Mouse (Mus musculus) T-helper 1 cell (primary cell): ENCODE measurements at regions not wholly inside any gene's neighbourhood (a gene's known extent, or its start where the extent isn't known, plus 50 kb on each side); places are given as distances from the start of the nearest gene placed in this dataset.

ENCODE experiments used
- in situ Hi-C: fragments of 300-600 bp; cut with MboI, MseI; formaldehyde crosslinking; loops from one replicate; pipeline ENCODE4 v1.15.1; 2025; ENCODE audit warnings: high pct_unique_total_duplicates

DNA sequence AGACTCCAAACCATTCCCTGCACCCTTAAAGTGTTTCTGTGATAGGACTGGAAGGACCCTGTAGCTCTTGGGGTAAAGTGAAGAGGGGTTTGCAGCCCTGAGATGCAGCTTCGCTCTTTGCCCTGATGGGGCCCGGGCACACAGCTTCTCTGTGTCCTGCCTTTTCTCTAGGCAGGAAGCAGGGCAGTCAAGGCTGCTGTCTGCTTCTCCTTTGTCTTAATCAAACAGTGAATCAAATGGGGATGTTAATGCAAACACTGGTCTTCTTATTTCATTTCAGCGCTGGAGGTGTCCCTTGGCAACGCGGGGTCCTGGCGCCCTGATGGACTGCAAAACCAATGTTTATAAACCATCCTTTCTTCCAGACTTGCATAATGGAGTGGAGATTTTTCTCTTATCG is 200.6 kb upstream of the Tle4 start:
- in situ Hi-C loops = no loop called here

GRCm38 (mm10) chr19:14795910-14796309 is 198.1 kb upstream of the Tle4 start:
- in situ Hi-C loops = no loop called here

DNA sequence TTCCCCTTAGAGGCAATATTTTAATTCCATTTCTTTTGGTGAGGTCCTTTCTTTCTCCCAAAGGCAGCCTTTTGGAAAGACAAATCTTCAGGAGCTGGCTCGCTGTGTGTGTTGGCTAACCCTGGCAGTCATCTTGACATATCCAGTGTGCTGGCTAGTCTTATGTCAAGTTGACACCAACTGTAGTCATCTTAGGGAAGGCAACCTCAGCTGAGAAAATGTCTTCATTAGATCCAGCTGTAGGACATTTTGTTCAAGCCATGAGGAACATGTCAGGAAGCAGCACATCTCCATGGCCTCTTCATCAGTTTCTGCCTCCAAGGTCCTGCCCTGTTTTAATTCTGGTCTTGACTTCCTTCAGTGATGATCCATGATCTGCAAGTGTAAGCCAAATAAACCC is 192.1 kb upstream of the Tle4 start:
- in situ Hi-C loops = no loop called here

- in situ Hi-C loops = no loop called here
Measured at GRCm38 (mm10) chr19:14788630-14789029, 190.8 kb upstream of the Tle4 start.

DNA sequence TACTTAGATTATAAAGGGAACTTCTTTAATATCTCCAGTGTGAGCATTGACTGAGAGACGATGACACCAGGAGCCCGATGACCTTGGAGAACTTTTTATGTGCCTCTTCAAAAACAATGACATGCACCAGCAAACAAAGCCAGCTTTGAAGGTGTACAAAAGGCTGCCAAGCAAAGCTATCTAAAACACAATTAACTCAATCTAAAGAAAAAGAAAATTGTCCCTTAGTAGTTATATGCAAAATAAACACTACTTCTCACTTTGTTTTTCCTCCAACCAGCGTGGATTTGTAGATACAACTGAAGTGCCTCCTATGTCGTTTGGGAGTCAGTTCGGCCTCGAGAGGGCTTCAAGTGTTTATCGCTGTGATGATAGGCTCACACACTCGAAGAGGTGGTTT is 189.0 kb upstream of the Tle4 start:
- in situ Hi-C loops = no loop called here

DNA sequence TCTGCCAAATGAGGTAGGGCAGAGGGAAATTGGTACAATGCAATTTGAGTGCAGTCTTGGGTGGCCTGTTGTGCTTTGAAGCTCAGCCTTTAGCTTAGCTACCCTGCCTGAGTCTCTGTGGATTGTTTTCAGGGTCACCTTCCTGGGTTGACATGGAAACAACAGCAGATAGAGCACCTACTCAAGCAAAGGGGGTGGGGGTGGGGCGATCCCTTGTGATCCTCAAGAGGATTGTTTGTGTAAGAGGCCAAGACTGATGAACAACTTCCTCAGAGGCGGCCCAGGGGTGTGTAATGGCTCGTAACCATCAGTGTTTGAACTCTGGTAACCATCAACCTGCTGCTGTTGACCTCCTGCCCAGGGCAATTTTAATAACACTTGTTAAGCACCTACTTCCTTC is 187.8 kb upstream of the Tle4 start:
- in situ Hi-C loops = no loop called here

GRCm38 (mm10) chr19:14777709-14778108 is 179.9 kb upstream of the Tle4 start:
- in situ Hi-C loops = no loop called here

DNA sequence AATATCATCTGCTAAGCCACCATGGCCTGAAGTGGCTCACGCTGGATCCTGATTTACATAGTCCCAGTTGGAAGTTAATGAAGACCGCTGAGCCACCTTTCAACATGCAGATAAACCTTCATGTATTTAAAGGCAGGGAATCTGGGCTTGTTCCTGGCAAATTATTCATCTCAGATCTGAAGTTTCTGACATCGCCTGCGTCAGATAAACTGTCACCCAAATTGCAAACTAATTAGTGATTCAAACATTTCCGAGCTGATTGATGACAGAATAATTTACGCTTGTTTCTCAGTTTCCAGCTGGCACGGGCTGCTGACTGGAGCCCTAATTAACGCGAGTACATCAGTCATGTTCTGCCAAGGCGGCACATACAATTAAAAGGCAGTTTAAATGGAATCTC is 179.3 kb upstream of the Tle4 start:
- in situ Hi-C loops = no loop called here

- in situ Hi-C loops = no loop called here
Measured at GRCm38 (mm10) chr19:14776791-14777190, 178.9 kb upstream of the Tle4 start.

- in situ Hi-C loops = no loop called here
Measured at GRCm38 (mm10) chr19:14772794-14773193, 174.9 kb upstream of the Tle4 start.

- in situ Hi-C loops = loop anchor here (10.0 kb wide), 1 partner anchor 1198 kb away; no protein-coding TSS in a partner anchor
Measured at GRCm38 (mm10) chr19:14752646-14753045, 154.8 kb upstream of the Tle4 start.

GRCm38 (mm10) chr19:14742361-14742760 is 144.5 kb upstream of the Tle4 start:
- in situ Hi-C loops = no loop called here

GRCm38 (mm10) chr19:14740936-14741335 is 143.1 kb upstream of the Tle4 start:
- in situ Hi-C loops = no loop called here

DNA sequence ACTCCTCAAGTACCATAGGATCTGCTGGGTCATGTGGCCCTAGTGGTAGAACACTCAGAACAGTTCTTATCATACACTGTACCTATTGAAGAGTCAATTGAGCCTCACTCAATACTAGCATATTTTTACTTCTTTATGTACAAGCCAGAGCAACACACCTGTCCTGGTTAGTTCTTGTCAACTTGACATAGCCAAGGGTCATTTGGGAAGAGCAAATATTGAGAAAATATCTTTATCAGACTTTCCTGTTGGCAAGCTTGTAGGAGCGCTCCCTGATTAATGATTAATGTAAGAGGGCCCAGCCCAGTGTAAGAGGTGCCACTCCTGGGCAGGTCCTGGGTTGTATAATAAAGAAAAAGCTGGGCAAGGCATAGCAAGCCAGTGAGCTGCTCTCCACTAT is 142.3 kb upstream of the Tle4 start:
- in situ Hi-C loops = no loop called here

DNA sequence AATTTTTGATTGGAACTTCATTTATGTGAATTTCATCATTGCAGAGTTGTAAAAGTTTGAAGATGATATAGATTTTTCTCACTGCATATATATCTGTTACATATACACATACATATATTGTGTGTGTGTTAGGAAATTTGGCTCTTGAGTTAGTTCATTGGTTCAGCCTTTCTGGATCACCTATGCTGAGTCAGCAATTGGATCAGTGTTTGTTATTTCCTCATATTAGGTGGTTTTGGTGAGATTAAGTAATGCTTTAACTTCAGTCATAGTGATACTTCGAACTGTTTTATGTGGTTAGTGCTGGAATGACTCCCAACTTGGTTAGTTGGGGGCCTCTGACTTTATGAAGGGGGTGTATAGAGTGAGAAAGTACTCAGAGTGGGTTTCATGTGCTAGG is 138.7 kb upstream of the Tle4 start:
- in situ Hi-C loops = no loop called here

GRCm38 (mm10) chr19:14725329-14725728 is 127.5 kb upstream of the Tle4 start:
- in situ Hi-C loops = no loop called here

DNA sequence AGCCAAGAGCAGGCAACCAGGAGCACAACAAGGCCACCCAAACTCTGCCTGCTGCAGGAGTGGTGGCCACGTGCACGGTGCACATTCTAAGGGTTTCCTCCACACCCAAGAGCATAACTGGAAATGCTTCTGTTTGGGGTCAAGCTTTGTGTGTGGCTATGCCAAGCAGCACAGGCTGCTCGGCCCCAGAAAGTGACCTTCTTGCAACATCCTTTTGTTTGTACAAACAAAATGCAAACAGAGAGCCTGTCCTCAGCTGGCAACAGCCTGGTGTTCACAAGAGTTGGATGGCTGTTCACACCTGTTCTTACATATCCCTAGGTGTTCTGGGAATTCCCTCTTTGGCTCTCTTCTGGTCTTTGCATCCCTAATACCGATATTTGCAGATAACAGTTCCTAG is 126.8 kb upstream of the Tle4 start:
- in situ Hi-C loops = no loop called here

DNA sequence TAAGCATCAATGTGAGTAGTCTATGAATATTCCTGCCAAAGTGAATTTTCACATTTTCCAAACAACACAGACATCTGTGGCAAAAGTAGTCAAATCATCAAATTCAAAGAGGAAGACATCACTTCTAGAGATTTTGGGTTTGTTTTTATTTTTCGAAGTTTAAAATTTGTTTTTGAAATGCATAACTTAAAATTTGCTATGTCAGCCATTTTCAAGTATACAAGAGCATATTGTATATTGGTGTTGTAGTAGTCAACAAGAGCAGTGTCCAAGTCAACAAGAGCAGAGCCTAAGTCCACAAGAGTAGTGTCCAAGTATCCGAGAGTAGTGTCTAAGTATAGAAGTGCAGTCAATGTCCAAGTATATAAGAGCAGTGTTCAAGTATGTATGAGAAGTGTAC is 107.9 kb upstream of the Tle4 start:
- in situ Hi-C loops = no loop called here

GRCm38 (mm10) chr19:14701116-14701515 is 103.3 kb upstream of the Tle4 start:
- in situ Hi-C loops = no loop called here

GRCm38 (mm10) chr19:14695369-14695768 is 97.5 kb upstream of the Tle4 start:
- in situ Hi-C loops = no loop called here

DNA sequence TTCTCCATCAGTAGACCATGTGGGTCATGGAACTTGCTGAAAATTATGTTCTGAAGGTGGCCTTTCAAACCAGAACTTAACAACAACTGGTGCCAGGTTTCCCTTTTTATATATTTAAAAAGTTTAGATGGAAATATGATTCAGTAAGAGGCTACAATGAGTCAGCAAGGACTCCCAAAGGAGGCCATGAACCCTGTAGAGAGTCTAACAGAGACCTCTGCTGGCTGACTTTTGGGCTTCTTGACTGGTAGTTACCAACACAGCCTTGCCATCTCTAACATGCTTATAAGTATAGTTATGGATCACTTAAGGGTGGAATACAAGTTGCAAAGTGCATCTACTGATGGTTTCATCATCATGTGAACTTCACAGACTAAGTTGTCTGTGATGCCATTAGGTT is 94.3 kb upstream of the Tle4 start:
- in situ Hi-C loops = no loop called here

GRCm38 (mm10) chr19:14685628-14686027 is 87.8 kb upstream of the Tle4 start:
- in situ Hi-C loops = no loop called here

DNA sequence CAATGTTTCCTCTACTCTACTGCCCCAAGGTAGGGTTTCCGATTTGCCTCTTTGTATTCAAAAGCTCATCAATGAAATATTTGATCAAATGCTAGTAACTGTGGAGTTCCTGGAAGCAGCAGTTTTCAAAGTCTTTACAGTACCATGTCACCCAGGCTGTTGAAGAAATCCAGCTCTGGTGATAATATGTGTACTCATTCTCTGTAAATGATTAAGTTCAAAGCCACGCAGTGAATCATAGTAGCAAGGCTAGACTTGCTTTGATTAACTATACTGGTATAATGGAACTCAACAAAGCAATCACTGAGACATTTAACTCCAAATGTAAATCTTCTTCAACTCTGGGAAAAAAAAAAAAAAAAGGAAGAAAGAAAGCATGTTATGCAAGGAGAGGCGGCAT is 86.8 kb upstream of the Tle4 start:
- in situ Hi-C loops = loop anchor here (5.0 kb wide), 1 partner anchor 62 kb away; no protein-coding TSS in a partner anchor

DNA sequence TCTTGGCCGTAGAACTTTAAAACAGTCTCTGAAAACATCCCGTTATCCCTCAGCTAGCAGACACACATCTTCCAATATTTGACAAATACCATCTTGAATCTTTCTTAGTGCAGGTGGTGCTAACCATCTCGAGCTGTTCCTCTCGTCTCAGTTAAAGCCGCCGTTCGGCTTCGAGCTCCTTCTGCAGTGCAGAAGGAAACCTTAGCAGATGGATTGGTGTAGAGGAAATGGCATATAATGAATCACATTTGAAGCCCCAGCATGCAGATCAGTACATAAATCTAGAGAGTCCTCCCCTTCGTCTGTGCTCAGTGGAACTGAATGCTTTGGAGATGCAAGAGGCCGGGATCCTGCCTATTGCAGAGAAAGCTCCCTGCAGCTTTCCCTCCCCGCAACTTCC is 83.5 kb upstream of the Tle4 start:
- in situ Hi-C loops = loop anchor here (5.0 kb wide), 1 partner anchor 59 kb away; no protein-coding TSS in a partner anchor

DNA sequence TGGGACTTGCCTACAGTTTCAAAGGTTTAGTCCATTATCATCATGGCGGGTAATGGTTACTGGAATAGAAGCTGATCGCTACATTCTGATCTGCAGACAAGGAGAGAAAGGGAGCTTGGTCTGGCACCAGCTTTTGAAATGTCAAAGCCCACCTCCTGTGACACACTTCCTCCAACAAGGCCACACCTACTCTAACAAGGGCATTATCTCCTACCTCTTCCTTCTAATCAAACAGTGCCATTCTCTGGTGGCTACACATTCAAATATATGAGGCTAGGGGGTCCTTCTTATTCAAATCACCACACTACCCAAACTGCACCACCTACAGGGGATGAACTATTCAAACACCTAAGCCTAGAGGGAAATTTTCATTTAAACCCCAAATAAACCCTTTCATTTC is 81.9 kb upstream of the Tle4 start:
- in situ Hi-C loops = loop anchor here (5.0 kb wide), 1 partner anchor 57 kb away; no protein-coding TSS in a partner anchor
